Mouse (Mus musculus) lung, postnatal 0 days (tissue): ENCODE results near the gene Tigd3. TPM values are rescaled to one million over a fixed set of nuclear protein-coding genes. Genes with fewer than 3 reads are reported as not detected.
"Not testable (repeated sequence)": the region's sequence is repeated elsewhere in the genome, so short reads cannot be mapped to it uniquely, and the experiment has no call there.

Experiments
- ATAC-seq: fragments of 200-750 bp; cut with Nextera tagmentation; 2 replicates; pipeline ENCODE4 v1.8.0; 2017; ENCODE audit warnings: moderate library complexity
- DNase-seq: peaks from one replicate; pipeline ENCODE4 v3.0.0-alpha.2; 2016; ENCODE audit warnings: low spot score
- H3K27ac ChIP-seq: fragments of 300-500 bp; sonication (generic); 2 replicates; pipeline ENCODE4 v1.5.1; 2014; ENCODE audit warnings: antibody characterized with exemption, mild to moderate bottlenecking, low read length, mixed read lengths
- H3K27me3 ChIP-seq: fragments of 300-500 bp; sonication (generic); replicated peaks from 2 replicates; pipeline ENCODE4 v1.6.1; 2014; ENCODE audit warnings: low read length, mixed read lengths; ENCODE audit not compliant: insufficient read depth
- H3K36me3 ChIP-seq: fragments of 300-500 bp; sonication (generic); 2 replicates; pipeline ENCODE4 v1.6.1; 2014; ENCODE audit warnings: low read length, mixed read lengths; ENCODE audit not compliant: insufficient read depth
- H3K4me1 ChIP-seq: fragments of 300-500 bp; sonication (generic); 2 replicates; pipeline ENCODE4 v1.6.1; 2014; ENCODE audit warnings: antibody characterized with exemption, low read depth, low read length, mixed read lengths; ENCODE audit not compliant: insufficient read depth
- H3K4me2 ChIP-seq: fragments of 300-500 bp; sonication (generic); replicated peaks from 2 replicates; pipeline ENCODE4 v1.6.1; 2014; ENCODE audit warnings: low read depth, mild to moderate bottlenecking, low read length, moderate library complexity, mixed read lengths
- H3K4me3 ChIP-seq: fragments of 300-500 bp; sonication (generic); 2 replicates; pipeline ENCODE4 v1.5.1; 2014; ENCODE audit warnings: low read depth, low read length
- H3K9ac ChIP-seq: fragments of 300-500 bp; sonication (generic); replicated peaks from 2 replicates; pipeline ENCODE4 v1.6.1; 2014; ENCODE audit warnings: low read depth, mild to moderate bottlenecking
- H3K9me3 ChIP-seq: fragments of 300-500 bp; sonication (generic); 2 replicates; pipeline ENCODE4 v1.6.1; 2016; ENCODE audit warnings: low read length, mixed read lengths
- CTCF ChIP-seq: IDR thresholded peaks from 2 replicates; pipeline ENCODE4 v1.5.1; 2016; ENCODE audit warnings: antibody characterized with exemption, mild to moderate bottlenecking
- EP300 ChIP-seq: IDR thresholded peaks from 2 replicates; pipeline ENCODE4 v1.6.1; 2016; ENCODE audit warnings: antibody characterized with exemption, mild to moderate bottlenecking, control low read depth
- WGBS: fragments of 180-500 bp; shearing (Covaris S2); extraction: QIAGEN DNeasy Blood & Tissue Kit; methylation state at CpG from one replicate; pipeline ENCODE4 v1.1.7; 2014; 5-methylcytosine and 5-hydroxymethylcytosine counted together
- polyA plus RNA-seq: library from polyadenylated mRNA; unstranded; fragments of >200 nt; fragmentation: Nextera tagmentation; extraction: Ambion mirVana; gene quantifications from 2 replicates; pipeline ENCODE4 v1.2.1, GENCODE M21; 2015

Gene Tigd3
- polyA plus RNA-seq, 1 experiment from 2014 or later = 1.3 TPM

- H3K9ac ChIP-seq = no peak overlapping the region
- ATAC-seq = no peak
- TF ChIP-seq CTCF = no peak
- TF ChIP-seq EP300 = no peak
Measured at GRCm38 (mm10) chr19:5883935-5884334, 10.0 kb downstream of the Tigd3 start.

GRCm38 (mm10) chr19:5882079-5882478 is 11.9 kb downstream of the Tigd3 start:
- DNase-seq, H3K27me3 ChIP-seq, H3K36me3 ChIP-seq, ATAC-seq, H3K9me3 ChIP-seq, H3K4me1 ChIP-seq, H3K27ac ChIP-seq, H3K4me2 ChIP-seq, H3K4me3 ChIP-seq, H3K9ac ChIP-seq: not testable (repeated sequence)
- 53% methylated on average over 5 of the region's 5 CpGs for WGBS

More at GRCm38 (mm10) chr19:5883935-5884334, 10.0 kb downstream of the Tigd3 start:
- no peak for DNase-seq
- Histone ChIP-seq H3K9me3 (no peaks in the 10 kb centered on the region), H3K4me1 (no peaks in the 10 kb centered on the region), H3K4me2 (no peak overlapping the region), H3K27ac (no peak overlapping the region), H3K36me3 (no peaks in the 10 kb centered on the region), H3K27me3 (no peaks in the 10 kb centered on the region), H3K4me3 (no peak overlapping the region)
- 32% methylated on average over 1 of the region's 1 CpGs for WGBS

DNA sequence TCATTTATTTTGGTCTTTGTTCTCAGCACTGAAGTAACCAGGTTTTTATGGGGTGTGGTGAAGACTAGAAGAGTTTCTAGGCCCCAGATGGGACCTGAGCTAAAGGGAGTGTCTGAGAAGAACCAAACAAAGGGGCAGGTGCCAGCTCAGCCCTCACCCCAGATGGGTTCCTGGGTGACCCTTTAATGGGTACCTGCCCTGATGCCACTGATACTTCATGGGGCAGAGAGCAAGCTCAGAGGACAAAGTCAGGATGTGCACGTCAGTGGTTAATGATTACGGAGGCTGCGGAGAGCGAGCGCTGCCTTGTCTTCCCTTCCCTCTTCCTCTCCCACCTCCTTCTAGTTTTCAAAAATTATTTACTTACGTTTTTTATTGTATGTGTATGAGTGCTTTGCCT is 12.8 kb downstream of the Tigd3 start:
- WGBS = 96% methylated on average over 6 of the region's 6 CpGs
- Histone ChIP-seq H3K9ac (no peak overlapping the region), H3K9me3 (no peaks in the 10 kb centered on the region), H3K4me1 (0 out of 2 replicates have a peak, but pooled peaks cover 7% of the 10 kb centered on the region), H3K27me3 (no peaks in the 10 kb centered on the region), H3K4me2 (no peak overlapping the region), H3K36me3 (no peaks in the 10 kb centered on the region), H3K4me3 (no peak overlapping the region), H3K27ac (no peak overlapping the region)
- TF ChIP-seq EP300 (no peak), CTCF (no peak)
- DNase-seq (no peak), ATAC-seq (no peak)

- no peak for ATAC-seq
- Histone ChIP-seq H3K4me1 (peaks cover 7% of the 10 kb centered on the region; the same call in 1 of the 2 replicates), H3K36me3 (no peaks in the 10 kb centered on the region), H3K27me3 (no peaks in the 10 kb centered on the region), H3K4me3 (no peak overlapping the region), H3K4me2 (no peak overlapping the region), H3K9me3 (no peaks in the 10 kb centered on the region), H3K9ac (no peak overlapping the region), H3K27ac (no peak overlapping the region)
- WGBS = 93% methylated on average over 7 of the region's 7 CpGs
- no peak for DNase-seq
- TF ChIP-seq CTCF (no peak), EP300 (no peak)
Measured at GRCm38 (mm10) chr19:5879735-5880134, 14.2 kb downstream of the Tigd3 start.

DNA sequence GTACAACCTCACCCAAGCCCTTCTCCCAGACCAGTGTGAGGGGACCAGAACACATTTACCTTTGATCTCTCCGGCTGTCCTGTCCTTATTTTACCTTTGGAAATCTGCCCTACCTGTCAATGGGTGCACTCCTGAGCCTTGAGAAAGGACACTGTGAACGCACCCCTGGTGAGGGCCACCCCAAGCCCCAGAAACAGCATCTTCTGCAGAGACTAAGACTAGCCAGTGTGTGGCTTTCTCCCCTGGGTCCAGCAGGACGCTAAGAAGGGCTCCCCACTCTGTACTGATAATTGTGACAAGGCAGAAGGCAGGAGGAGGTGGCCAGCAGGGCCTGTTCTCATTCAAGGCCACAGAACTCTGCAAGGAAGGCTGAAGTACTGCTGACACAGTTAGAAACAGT is 15.0 kb downstream of the Tigd3 start:
- WGBS = 68% methylated on average over 3 of the region's 3 CpGs
- H3K9ac ChIP-seq = no peak overlapping the region
- DNase-seq (no peak), ATAC-seq (no peak)
- H3K4me1 ChIP-seq = peaks cover 10% of the 10 kb centered on the region; the same call in 1 of the 2 replicates
- no peak overlapping the region for H3K4me3 ChIP-seq
- H3K36me3 ChIP-seq = no peaks in the 10 kb centered on the region
- TF ChIP-seq EP300 (no peak), CTCF (no peak)
- no peaks in the 10 kb centered on the region for H3K27me3 ChIP-seq
- peak overlapping the region; percentile 33 for H3K4me2 ChIP-seq
- peak overlapping the region; percentile 91 for H3K27ac ChIP-seq
- H3K9me3 ChIP-seq = no peaks in the 10 kb centered on the region

- Histone ChIP-seq H3K27me3 (no peaks in the 10 kb centered on the region), H3K27ac (peak overlapping the region; percentile 91), H3K4me1 (peaks cover 13% of the 10 kb centered on the region; the same call in 1 of the 2 replicates), H3K4me3 (peak overlapping the region; percentile 6; the same call in 1 of the 2 replicates), H3K36me3 (no peaks in the 10 kb centered on the region), H3K4me2 (peak overlapping the region; percentile 33), H3K9ac (peak overlapping the region; percentile 30; the same call in 1 of the 2 replicates), H3K9me3 (no peaks in the 10 kb centered on the region)
- peak; percentile 72 for DNase-seq
- ATAC-seq = peak; percentile 46
- TF ChIP-seq EP300 (no peak), CTCF (no peak)
- 22% methylated on average over 7 of the region's 7 CpGs for WGBS
Measured at GRCm38 (mm10) chr19:5878362-5878722, 15.6 kb downstream of the Tigd3 start.
